Mouse (Mus musculus): ENCODE results near the gene Rims4. TPM values are rescaled to one million over a fixed set of nuclear protein-coding genes. Genes with fewer than 3 reads are reported as not detected.

Gene Rims4
- total RNA-seq, 2 experiments from 2014 or later: 1.2 to 3.2 TPM

DNA sequence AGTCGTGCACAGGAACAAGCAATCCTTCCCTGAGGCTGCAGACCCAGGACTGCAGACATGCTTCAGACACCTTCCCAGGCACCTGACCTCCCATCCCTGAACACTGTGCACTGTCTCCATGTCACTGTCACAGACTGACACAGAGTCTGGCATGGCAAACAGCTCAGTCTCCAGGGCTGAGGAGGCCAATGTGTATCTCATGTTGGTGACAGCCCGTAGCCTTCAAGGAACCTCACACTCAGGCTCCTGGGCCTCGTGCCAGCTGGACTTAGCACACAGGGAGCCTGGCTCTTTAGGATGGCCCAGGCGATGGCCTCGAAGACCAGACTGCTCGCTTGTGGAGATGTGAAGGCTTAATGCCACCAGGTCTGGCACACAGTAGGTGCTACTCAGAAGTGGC is 37.6 kb downstream of the Rims4 start:
- Histone ChIP-seq H3K27ac (no peak overlapping the region), H3K4me3 (no peak overlapping the region)
- TF ChIP-seq CTCF (IDR thresholded peaks at IDR 0.05): no peak
- peak; percentile 72 for DNase-seq
- intact Hi-C loops (cut with DNase I): no loop called here

DNA sequence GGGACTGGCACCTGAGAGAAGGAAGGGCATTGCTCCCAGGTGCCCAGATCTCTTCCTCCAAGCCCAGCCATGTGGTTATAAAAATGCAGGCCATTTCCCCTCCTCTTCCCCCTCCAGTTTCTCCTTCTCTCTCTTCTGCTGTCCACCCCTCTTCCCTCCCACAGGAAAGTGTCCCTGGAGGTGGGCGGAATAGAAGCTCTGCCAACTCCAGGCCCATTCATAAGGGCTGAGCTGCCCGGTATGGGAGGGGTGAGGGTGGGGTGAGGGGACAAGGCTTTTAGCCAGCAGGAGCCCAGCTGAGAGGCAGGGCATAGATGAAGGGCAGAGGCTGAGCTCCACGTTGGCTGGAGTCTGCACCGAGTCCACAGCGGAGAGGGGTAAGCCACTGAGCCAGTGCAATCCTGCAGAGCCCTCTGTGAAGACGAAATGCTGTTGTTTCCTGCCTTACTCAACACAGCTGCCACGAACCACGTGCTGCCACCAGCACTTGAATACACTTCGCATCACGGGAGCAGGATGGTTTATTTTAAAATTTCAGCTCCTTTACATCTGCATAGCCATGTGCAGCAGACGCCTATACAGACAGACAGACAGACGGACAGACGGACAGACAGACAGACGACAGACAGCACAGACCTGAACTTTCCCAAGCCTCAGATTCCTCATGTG is 41.5 kb downstream of the Rims4 start:
- H3K4me3 ChIP-seq: no peak overlapping the region
- TF ChIP-seq CTCF (IDR thresholded peaks at IDR 0.05): no peak
- intact Hi-C loops (cut with DNase I): no loop called here
- H3K27ac ChIP-seq: no peak overlapping the region
- no peak for DNase-seq

DNA sequence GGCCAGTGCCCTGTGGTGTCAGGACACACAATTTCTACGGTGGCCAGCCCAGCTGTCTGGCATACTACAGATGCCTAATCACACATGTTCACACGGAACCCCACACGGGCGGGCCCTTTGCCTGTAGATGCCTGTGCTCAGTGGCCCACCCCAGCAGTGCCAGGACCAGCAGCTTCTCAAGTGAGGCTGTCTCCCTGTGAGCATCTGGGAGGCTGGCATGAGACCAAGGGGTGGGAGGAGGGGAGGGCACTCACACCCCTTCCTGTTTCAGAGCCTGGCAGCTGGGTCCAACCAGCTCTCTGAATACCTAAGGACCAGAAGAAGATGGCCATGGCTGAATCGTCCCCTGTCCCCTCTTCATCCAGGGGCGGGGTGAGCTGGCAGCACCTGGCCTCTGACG is 43.0 kb downstream of the Rims4 start:
- H3K27ac ChIP-seq: no peak overlapping the region
- no peak for TF ChIP-seq CTCF (IDR thresholded peaks at IDR 0.05)
- DNase-seq: no peak
- intact Hi-C loops (cut with DNase I): no loop called here
- no peak overlapping the region for H3K4me3 ChIP-seq

DNA sequence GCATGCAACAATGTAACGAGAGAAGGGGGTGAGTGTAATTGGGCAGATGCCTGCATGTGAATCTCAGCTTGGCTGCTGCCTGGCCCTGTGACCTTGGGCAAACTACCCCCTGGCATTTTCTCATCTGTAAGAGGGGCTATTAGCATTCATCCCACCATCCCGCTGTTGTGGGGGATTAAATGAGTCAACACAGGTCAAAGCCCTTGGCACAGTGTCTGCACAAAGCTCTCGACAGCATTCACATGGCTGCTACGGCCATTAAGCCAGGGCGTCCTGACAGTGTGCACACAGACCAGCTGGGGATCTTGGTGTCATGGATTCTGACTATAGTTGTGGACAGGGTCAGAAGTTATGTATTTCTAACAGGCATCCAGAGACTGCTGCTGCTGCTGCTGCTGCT is 43.6 kb downstream of the Rims4 start:
- no peak overlapping the region for H3K4me3 ChIP-seq
- no peak for TF ChIP-seq CTCF (IDR thresholded peaks at IDR 0.05)
- no peak overlapping the region for H3K27ac ChIP-seq
- DNase-seq: no peak
- intact Hi-C loops (cut with DNase I): no loop called here

DNA sequence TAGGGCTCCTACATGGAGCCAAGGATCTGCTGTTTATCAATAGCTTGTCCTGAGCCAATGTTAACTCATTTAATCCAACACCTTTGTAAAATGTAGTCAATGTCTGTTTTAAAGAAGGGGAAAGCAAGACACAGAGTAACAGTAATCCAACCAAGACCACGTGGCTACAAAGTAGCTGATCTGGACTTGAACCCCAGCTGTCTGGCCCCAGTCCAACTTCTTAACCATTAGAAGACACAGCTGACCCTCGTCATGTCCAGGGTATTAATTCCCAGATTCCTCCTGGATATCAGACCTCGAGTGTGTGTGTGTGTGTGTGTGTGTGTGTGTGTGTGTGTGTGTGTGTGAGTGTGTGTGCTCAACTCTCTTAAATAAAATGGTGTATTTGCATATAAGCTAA is 46.6 kb downstream of the Rims4 start:
- Histone ChIP-seq H3K4me3 (no peak overlapping the region), H3K27ac (no peak overlapping the region)
- TF ChIP-seq CTCF (IDR thresholded peaks at IDR 0.05): no peak
- DNase-seq: no peak
- intact Hi-C loops (cut with DNase I): no loop called here

DNA sequence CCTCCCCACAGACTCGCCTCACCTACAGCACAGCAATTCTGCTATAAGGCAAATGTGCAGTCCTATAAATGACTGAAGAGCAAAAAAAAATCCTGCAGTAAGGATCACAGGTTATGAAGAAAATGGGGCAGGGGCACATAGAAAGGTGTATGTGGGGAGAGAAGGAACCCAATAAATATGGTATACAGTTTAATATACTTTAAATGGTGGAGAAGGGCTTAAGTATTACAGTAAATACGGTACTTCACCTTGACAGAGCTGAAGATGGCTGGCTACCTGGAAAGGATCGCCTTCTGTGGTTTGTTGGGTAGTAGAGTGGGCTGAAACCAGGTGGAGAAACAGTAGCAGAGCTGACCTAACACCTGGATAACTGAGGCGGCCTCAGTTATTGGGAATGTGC is 47.2 kb downstream of the Rims4 start:
- Histone ChIP-seq H3K27ac (no peak overlapping the region), H3K4me3 (no peak overlapping the region)
- DNase-seq: no peak
- no peak for TF ChIP-seq CTCF (IDR thresholded peaks at IDR 0.05)
- intact Hi-C loops (cut with DNase I): no loop called here

DNA sequence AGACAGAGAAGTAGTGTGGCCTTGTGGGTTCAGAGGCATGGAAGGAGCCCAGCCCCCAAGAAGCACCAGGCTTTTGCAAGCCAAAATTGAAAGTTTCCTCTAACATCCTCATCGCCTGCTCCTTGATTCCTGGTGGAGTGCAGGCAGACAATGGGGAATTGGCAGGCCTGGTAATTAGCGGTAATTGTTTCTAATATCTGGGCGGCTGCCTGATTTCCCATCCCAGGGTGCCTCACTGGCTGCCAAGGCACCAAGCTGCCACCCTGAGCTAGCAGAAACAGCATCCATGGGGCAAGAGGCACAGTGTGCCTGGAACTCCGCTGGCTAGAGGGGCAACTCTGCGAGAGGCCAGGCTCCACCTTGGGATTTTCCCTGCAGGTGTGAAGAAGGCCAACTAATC is 48.7 kb downstream of the Rims4 start:
- intact Hi-C loops (cut with DNase I): no loop called here
- H3K27ac ChIP-seq: no peak overlapping the region
- no peak overlapping the region for H3K4me3 ChIP-seq
- no peak for TF ChIP-seq CTCF (IDR thresholded peaks at IDR 0.05)
- no peak for DNase-seq

DNA sequence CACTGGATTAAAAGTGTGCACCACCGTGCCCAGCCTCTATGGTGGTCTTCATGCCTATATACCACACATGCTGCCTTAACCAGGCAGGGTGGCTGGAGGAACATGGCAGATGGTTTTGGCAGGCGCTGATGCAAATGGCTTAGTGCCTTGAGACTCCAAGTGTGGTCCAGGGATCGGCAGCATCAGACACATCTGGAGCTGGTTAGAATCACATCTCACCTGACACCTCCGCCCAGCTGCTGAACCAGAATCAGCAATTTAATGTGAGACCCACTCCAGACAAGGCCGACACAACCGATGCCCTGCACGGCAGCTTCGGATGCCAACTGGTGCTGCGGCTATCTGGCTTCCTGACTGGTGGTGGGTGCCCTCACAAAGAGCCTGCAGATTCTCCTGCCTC is 52.4 kb downstream of the Rims4 start:
- H3K4me3 ChIP-seq: no peak overlapping the region
- intact Hi-C loops (cut with DNase I): no loop called here
- no peak for DNase-seq
- no peak for TF ChIP-seq CTCF (IDR thresholded peaks at IDR 0.05)
- H3K27ac ChIP-seq: no peak overlapping the region

DNA sequence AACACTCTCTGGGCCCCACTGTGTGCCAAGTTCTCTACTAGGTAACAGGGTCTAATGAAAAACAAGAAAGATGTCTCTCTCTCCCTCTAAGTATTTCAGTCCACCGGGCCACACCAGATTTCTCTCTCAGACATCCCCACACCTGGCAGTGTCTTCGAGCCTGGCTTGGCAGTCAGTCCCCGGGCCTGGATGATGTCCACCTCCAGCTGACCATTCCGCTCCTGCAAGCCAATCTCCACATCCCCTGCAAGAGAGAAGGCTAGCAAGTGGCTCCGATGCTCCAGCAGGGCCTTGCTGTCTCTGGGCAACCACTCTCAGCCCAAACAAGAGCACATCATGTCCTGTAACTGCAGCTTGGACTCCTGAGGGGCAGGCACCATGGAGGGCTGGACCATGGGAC is 53.2 kb downstream of the Rims4 start:
- intact Hi-C loops (cut with DNase I): no loop called here
- H3K27ac ChIP-seq: no peak overlapping the region
- no peak for DNase-seq
- H3K4me3 ChIP-seq: no peak overlapping the region
- TF ChIP-seq CTCF (IDR thresholded peaks at IDR 0.05): no peak

DNA sequence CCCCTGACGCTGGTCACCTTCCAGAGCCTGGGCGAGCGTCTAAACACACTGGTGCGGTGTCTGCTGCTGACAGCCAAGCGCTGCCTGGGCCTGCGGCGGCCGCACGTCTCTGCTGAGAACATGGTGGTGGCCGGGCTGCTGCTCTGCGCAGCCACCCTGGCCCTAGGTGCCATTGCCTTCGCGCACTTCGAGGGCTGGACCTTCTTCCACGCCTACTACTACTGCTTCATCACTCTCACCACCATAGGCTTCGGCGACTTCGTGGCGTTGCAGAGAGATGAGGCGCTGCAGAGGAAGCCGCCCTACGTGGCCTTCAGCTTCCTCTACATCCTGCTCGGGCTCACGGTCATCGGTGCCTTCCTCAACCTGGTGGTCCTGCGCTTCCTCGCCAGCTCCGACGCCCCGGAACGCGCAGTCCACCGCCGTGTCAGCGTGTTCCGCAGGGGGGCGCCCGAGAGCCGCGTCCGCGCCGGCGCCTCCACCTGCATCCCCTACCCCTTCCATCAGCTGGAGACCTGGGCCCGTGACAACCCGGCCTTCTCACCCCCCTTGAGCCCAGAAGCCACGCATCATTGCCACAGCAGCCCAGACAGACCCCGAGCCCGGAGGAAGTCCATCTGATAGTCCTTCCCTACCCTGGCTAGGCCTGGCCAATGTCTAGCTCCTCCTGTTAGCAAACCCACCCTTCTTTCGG is 60.1 kb downstream of the Rims4 start:
- TF ChIP-seq CTCF (IDR thresholded peaks at IDR 0.05): peak; percentile 88
- peak; percentile 53 for DNase-seq
- peak overlapping the region; percentile 33 for H3K4me3 ChIP-seq
- intact Hi-C loops (cut with DNase I): loop anchor here (1.0 to 5.0 kb wide), 3 partner anchors 64 to 109 kb away; no protein-coding TSS in a partner anchor
- no peak overlapping the region for H3K27ac ChIP-seq

DNA sequence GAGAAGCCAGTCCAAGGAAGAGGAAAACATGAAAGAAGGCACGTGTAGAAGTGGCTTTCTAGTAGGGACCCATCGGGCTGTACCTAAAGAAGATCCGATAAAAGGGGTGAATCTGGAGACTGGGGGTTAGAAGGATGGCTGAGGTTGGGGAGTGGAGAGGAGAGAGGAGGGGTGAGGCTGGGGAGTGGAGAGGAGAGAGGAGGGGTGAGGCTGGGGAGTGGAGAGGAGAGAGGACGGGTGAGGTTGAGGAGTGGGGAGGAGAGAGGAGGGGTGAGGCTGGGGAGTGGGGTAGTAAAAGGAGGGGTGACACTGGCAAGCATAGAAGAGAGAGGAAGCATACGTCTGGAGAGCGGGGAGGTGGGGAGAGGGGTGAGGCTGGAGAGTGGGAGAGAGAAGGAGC is 61.2 kb downstream of the Rims4 start:
- intact Hi-C loops (cut with DNase I): loop anchor here (5.0 kb wide), 1 partner anchor 110 kb away; no protein-coding TSS in a partner anchor
- Histone ChIP-seq H3K4me3 (no peak overlapping the region), H3K27ac (no peak overlapping the region)
- TF ChIP-seq CTCF (IDR thresholded peaks at IDR 0.05): no peak
- peak; percentile 9 for DNase-seq

DNA sequence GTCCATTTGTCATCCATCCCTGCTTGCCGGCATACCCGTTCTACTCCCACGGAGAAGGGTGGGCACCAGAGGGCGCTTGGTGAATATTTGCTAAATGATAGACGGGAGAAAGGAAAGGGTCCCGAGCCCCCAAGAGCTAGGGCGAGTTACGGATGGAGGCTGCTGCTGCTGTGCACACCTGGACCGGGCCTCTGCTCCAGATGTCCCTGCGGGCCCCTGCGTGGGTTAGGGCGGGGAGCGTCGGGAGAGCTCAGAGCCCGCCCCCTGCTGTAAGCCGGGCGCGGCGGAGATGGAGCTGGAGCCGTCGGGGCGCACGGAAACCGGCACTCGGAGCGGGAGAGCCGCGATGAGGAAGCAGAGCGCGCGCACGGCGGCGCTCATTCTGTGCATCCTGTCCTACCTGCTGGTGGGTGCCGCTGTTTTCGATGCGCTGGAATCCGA is 65.0 kb downstream of the Rims4 start, which contains the start of gene Kcnk15:
Gene Kcnk15 (plus strand): TSS at position 191 of the 441 bp plus-strand sequence.
- Histone ChIP-seq H3K4me3 (no peak within 1 kb of the TSS), H3K27ac (no peak within 1 kb of the TSS)
- intact Hi-C loops (cut with DNase I): no loop called here
- peak; percentile 8 for DNase-seq
- peak; percentile 7; the same call in 1 of the 2 replicates for TF ChIP-seq CTCF (IDR thresholded peaks at IDR 0.05)

DNA sequence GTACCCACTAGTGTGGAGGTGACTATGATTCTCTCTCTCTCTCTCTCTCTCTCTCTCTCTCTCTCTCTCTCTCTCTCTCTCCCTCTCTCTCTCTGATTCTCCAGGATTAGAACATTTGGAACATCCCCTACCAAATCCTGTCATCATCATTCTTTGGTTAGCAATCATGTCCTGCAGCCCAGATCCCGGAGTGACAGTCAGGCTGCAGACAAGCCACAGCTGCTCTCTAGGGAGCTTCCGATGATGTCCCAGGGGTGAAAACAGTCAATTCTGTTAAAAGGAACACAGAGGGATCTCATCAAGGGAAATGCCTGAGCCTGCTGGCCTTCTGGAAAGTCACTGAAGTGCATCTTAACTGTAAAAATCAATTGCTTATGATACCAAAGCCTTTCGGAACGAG is 76.4 kb downstream of the Rims4 start:
- Histone ChIP-seq H3K27ac (no peak overlapping the region), H3K4me3 (no peak overlapping the region)
- intact Hi-C loops (cut with DNase I): no loop called here
- DNase-seq: no peak
- no peak for TF ChIP-seq CTCF (IDR thresholded peaks at IDR 0.05)
